Mouse (Mus musculus): ENCODE measurements around the gene Slc35e3.

GRCm38 (mm10) chr10:117685171-117685848, 60.9 kb downstream of the Slc35e3 start:
- TF ChIP-seq CTCF (IDR thresholded peaks at IDR 0.05; ENCODE audit: low read depth, low read length) (no peak), POLR2A (IDR thresholded peaks at IDR 0.05; ENCODE audit: insufficient read depth, low read length) (no peak), EP300 (IDR thresholded peaks at IDR 0.05; ENCODE audit: insufficient read depth, low read depth, low read length) (no peak)
